Mouse (Mus musculus): ENCODE results near the gene Senp1.

Gene Senp1

GRCm38 (mm10) chr15:98107703-98108296, 14.3 kb upstream of the Senp1 start:
- DNase-seq (ENCODE audit: low spot score), result no peak

- DNase-seq (ENCODE audit: low spot score), result no peak
Measured at GRCm38 (mm10) chr15:98107230-98107629, 13.7 kb upstream of the Senp1 start.

DNA sequence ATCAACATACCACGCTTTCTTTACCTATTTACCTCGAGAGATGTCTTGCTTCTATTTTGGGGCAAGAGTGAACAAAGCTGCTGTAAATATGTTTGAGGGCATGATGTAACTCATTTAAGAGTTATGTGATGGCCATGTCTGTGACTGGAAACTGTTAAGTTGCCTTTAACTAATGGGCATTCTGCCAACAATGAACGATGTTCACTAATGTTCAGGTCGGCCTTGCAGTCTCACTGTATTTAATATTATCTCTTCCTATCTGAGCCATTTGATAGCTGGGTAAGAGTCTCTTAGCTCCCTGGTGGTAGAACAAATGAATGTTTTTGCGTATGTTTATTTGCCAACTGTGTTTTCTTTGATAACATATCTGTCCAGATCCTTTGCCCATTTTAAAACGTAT, 13.0 kb upstream of the Senp1 start:
- no peak for DNase-seq (ENCODE audit: low spot score)

- DNase-seq (ENCODE audit: low spot score), result no peak
Measured at GRCm38 (mm10) chr15:98102401-98102800, 8.9 kb upstream of the Senp1 start.

- no peak for DNase-seq (ENCODE audit: low spot score)
Measured at GRCm38 (mm10) chr15:98098519-98098918, 5.0 kb upstream of the Senp1 start.

- DNase-seq (ENCODE audit: low spot score), result no peak
Measured at GRCm38 (mm10) chr15:98096957-98097356, 3.4 kb upstream of the Senp1 start.

GRCm38 (mm10) chr15:98094905-98095304, 1.4 kb upstream of the Senp1 start:
- no peak for DNase-seq (ENCODE audit: low spot score)

DNA sequence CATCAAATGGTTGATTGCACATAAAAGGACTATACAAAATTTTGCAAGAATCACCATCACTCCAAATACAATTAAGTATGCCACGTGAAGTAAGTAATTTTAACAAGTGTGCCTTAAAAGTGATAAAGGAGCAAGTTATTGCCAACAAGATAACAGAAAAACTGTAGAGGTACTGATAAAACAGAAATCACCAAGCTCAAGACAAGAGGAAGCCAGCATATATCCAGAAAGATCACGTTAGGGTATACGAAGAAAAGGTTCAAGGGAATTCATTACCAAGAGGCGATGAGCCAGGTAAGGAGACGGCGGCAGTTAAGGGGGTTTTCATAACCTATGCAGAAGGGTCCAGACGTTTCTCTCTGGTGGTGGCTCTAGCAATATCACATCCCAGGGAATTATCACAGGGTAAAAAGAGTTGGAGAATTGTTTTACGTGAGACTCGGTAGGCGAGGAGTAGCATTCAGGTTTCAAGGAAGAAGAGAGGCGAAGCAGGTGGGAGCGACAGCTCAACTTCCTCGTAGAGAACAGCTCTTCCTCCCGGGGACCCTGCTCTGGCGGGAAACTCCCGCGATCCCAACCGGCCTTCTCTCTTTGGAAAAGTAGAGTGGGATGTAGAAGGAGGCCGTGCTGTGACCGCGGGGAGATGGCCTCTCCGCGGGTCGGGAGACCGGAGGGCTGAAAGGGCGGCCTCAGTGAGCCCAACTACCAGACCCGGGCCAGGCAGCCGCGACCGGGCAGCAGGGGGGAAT, 998 bp downstream of the Senp1 start, which contains the start of gene Pfkm:
Gene Pfkm (plus strand): TSS at position 218 of the 749 bp plus-strand sequence.
- DNase-seq (ENCODE audit: low spot score), result no peak

DNA sequence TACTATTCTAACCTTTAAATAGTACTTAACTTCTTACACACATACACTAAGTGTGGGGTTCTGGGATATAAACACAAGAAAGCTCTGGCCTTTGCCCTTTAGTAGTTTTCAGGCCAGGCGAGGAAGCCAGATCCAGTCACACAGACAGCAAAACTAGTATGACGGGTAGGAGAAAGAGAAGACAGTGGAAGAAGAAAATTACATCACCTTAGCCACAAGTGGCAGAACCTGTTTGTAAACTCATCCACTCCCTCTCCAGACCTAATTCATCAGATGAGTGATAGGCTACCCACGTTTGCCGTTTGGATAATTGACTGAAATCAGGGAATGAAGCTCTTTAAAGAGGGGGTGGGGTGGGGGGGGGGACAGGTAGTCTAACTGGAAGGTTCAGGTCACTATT, 1.7 kb downstream of the Senp1 start:
- no peak for DNase-seq (ENCODE audit: low spot score)

GRCm38 (mm10) chr15:98089421-98090183, 3.9 kb downstream of the Senp1 start:
- DNase-seq (ENCODE audit: low spot score), result no peak

DNA sequence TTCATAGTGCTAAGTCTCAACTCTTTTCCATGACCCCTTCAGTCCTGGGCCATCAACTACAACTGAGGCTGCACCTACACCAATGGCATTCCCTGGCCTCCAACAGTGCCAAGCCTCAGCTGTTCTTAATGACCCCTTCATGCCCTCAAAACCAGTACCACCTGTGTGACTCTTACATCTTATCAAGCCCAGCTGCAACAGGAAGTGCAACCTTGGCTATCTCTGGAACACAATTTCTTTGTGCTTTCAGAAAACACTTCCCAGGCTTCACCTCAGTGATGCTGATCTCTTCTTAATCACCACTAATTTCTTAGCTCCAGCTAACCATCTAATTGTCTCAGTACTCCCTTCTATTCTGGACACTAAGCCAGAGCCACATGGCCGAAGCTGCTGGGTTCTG, 4.7 kb downstream of the Senp1 start:
- DNase-seq (ENCODE audit: low spot score), result no peak

GRCm38 (mm10) chr15:98076901-98077300, 16.6 kb downstream of the Senp1 start:
- no peak for DNase-seq (ENCODE audit: low spot score)

DNA sequence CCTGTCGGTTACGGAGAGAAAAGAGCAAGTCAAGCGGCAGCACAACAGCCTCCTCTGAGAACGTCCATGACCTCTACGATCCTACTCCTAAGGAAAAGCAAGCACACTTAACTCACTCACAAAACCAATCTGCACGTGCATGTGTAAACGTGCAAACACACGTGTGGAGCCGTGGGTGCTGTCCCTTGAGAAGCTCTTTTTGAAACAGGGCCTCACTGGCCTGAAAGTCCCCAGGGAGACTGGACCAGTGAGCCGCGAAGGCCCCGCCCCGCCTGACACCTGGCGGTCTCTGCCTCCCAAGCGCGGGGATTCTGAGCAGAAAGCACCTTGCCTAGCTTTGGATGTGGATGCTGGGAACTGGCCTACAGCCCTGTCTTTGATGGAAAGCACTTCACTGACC, 18.5 kb downstream of the Senp1 start:
- no peak for DNase-seq (ENCODE audit: low spot score)

DNA sequence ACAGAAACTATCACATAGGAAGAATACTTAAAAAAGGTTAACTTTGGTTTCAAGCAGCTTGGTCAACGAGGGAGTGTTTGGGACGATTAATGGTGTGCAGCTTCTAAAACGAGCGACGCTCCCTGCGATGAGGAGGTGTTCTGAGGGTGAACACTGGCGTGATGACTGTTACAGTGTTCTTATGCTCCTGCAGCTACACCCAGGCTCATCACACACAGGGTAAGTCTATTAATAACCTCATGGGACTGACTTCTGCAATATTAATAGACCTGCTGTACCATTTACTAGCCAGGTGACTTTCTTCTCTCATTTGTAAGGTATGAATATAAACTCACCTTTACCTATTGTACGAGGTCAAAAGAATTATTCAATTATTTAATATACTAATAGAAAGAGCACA, 19.0 kb downstream of the Senp1 start:
- no peak for DNase-seq (ENCODE audit: low spot score)

GRCm38 (mm10) chr15:98070376-98070775, 23.2 kb downstream of the Senp1 start:
- DNase-seq (ENCODE audit: low spot score), result no peak

DNA sequence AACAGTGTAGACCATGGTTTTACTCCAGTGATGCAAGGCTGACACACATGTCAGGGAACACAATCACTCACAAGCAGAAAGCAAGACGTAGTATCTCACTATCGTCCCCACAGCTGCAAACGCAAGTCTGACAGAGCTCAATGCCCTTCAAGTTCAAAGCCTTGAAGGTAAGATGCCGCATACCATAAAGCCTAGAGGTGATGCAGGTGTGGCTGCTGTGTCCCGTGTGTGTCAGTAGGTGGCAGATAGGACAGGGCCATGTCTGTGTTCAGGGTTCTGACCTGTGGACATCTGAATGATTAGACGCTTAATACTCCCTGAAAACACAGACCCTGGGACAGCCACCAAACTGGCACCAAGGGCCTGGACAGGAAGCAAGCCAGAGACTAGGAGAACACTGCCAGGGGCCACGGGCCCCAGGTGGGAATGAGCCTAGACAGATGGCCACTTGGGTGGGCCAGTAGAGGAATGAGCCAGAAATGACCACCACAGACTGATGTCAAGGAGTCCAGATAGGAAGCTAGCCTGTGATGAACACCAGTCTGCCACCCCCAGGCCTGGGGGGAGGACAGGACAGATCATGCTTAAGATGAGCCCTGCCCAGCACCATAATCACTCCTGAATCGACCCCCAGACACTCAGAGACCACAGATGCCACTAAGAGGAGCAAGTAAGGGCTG, 23.8 kb downstream of the Senp1 start:
- no peak for DNase-seq (ENCODE audit: low spot score)

- DNase-seq (ENCODE audit: low spot score), result no peak
Measured at GRCm38 (mm10) chr15:98068506-98068905, 25.0 kb downstream of the Senp1 start.

DNA sequence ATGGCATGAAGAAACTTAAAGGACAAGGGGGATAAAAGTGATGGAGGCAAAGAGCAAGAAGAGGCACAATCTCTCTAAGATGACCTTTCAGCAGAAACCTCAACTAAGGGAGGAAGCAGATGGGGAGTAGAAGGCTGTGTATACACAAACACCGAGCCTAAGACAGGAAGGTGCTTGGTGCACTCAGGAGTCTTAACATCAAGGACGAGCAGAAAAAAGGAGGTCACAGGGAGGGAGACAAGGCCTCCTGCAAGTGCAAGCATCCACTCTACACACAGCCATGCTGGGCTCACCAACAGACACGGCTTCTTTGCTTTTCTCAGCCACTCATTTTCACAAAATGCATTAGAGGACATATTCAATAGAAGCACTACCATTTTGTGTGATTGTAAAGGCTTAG, 26.1 kb downstream of the Senp1 start:
- no peak for DNase-seq (ENCODE audit: low spot score)

DNA sequence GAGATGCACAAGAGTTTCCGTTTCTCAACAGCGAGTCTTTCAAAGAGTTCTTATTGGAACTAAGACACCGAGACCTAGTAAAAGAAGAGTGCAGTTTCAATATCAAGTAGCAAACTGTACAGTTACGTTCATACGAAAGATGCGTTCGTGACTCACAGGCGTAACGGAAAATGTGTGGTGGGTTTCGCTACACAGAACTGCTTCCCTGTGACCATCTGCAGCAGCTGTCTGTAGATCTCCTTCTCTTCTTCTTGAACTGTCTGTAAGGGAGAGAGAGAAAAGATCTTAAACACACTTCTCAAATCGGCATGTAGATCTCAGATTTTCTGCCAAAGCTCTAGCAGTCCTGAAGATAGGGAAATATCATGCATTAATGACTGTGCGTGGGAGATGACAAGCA, 26.9 kb downstream of the Senp1 start:
- no peak for DNase-seq (ENCODE audit: low spot score)

- DNase-seq (ENCODE audit: low spot score), result no peak
Measured at GRCm38 (mm10) chr15:98065881-98066280, 27.7 kb downstream of the Senp1 start.

DNA sequence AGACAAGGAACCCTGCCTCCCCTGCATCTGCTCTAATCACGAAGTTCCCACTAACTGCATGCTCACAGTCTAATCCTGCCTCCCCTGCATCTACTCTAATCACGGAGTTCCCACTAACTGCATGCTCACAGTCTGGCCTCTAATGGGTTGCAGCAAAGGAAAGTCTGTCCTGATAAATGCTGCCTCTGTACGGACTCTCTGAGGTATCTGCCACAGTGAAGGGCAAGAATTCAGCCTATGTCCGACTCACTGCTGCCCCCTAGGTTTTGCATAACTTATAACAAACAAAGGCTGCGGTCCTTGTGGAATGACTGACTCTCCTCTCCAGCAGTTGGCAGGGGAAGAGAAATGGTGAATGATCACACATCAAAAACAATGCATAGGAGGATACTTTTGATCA, 38.3 kb downstream of the Senp1 start:
- peak; percentile 35 for DNase-seq (ENCODE audit: low spot score)

- DNase-seq (ENCODE audit: low spot score), result no peak
Measured at GRCm38 (mm10) chr15:98051685-98052084, 41.9 kb downstream of the Senp1 start.
